8 mouse cellular contexts compared by ENCODE assay signal in genomic region chr7:28822993-28823903, GRCm38 (mm10). TPM values are rescaled to one million over a fixed set of nuclear protein-coding genes. Genes with fewer than 3 reads are reported as not detected.
DNase-seq lines count a peak whose midpoint lies in the region; ATAC-seq and TF ChIP-seq lines count a peak whose summit lies in the region.
"Had no signal": no experiment of that assay in that cellular context is flagged by ENCODE, and none has a peak within 500 bp of the region (broad histone marks: within the 10 kb centered on the region; RNA-seq: fewer than 3 reads in every experiment).

No protein-coding gene starts in this region.

- DNase-seq in hindbrain, embryonic 10.5 days (ENCODE audit: low spot score): peak; percentile 15
- DNase-seq in hindbrain, postnatal 0 days (ENCODE audit: low spot score): no peak
- peak; percentile 47 for DNase-seq in A20 (ENCODE audit: low read depth, low spot score)
- peak; percentile 69 for DNase-seq in R1 (ENCODE audit: low read depth, low spot score)
- DNase-seq in adrenal gland, adult 18-20 months (ENCODE audit: low spot score in 2 of 2): no peak
- no peak for DNase-seq in ovary, postnatal 36 days (ENCODE audit: low spot score)
- DNase-seq: cerebellum, adult 9-10 months had no signal

- H3K4me1 ChIP-seq in hindbrain, embryonic 10.5 days (replicated peaks): peaks cover 58% of the 10 kb centered on the region
- H3K4me1 ChIP-seq in hindbrain, postnatal 0 days (ENCODE audit: insufficient read depth, low read length): 0 out of 2 replicates have a peak, but pooled peaks cover 13% of the 10 kb centered on the region
- H3K4me1 ChIP-seq in kidney, embryonic 16.5 days (ENCODE audit: insufficient read depth, low read length): peaks cover 20% of the 10 kb centered on the region

- no peak overlapping the region for H3K4me2 ChIP-seq in hindbrain, postnatal 0 days (ENCODE audit: low read depth, low read length)
- H3K4me2 ChIP-seq in kidney, embryonic 16.5 days (replicated peaks; ENCODE audit: low read depth, low read length): no peak overlapping the region

- no peaks in the 10 kb centered on the region for H3K27me3 ChIP-seq in hindbrain, embryonic 10.5 days (ENCODE audit: insufficient read depth, poor library complexity, severe bottlenecking)
- no peaks in the 10 kb centered on the region for H3K27me3 ChIP-seq in hindbrain, postnatal 0 days (ENCODE audit: insufficient read depth, low read length)
- H3K27me3 ChIP-seq in kidney, embryonic 16.5 days (ENCODE audit: insufficient read depth, low read length): no peaks in the 10 kb centered on the region

- H3K36me3 ChIP-seq in hindbrain, embryonic 10.5 days: peaks cover 48% of the 10 kb centered on the region
- peaks cover 27% of the 10 kb centered on the region for H3K36me3 ChIP-seq in hindbrain, postnatal 0 days (ENCODE audit: insufficient read depth, low read length)
- H3K36me3 ChIP-seq in kidney, embryonic 16.5 days (ENCODE audit: insufficient read depth, low read length): peaks cover 43% of the 10 kb centered on the region

- TF ChIP-seq CTCF in hindbrain, postnatal 0 days (IDR thresholded peaks at IDR 0.05; ENCODE audit: low read depth): no peak

- H3K27ac ChIP-seq in hindbrain, embryonic 10.5 days: no peak overlapping the region
- H3K27ac ChIP-seq in hindbrain, postnatal 0 days: no peak overlapping the region
- H3K27ac ChIP-seq in kidney, embryonic 16.5 days (ENCODE audit: low read length): 0 out of 2 replicates have a peak overlapping the region, but pooled peaks have one; percentile 95

- no peak overlapping the region for H3K4me3 ChIP-seq in hindbrain, embryonic 10.5 days
- H3K4me3 ChIP-seq in hindbrain, postnatal 0 days (ENCODE audit: low read length): no peak overlapping the region
- H3K4me3 ChIP-seq in kidney, embryonic 16.5 days (ENCODE audit: low read length): no peak overlapping the region

- H3K9ac ChIP-seq in hindbrain, postnatal 0 days (replicated peaks; ENCODE audit: low read length): no peak overlapping the region
- H3K9ac ChIP-seq in kidney, embryonic 16.5 days (replicated peaks; ENCODE audit: low read length): no peak overlapping the region

- H3K9me3 ChIP-seq in hindbrain, embryonic 10.5 days: no peaks in the 10 kb centered on the region
- H3K9me3 ChIP-seq in hindbrain, postnatal 0 days (ENCODE audit: low read length): no peaks in the 10 kb centered on the region
- no peaks in the 10 kb centered on the region for H3K9me3 ChIP-seq in kidney, embryonic 16.5 days (ENCODE audit: low read length)

- WGBS in hindbrain, embryonic 10.5 days: 58% methylated on average over 10 of the region's 10 CpGs
- WGBS in hindbrain, postnatal 0 days: 58% methylated on average over 10 of the region's 10 CpGs
- 53% methylated on average over 10 of the region's 10 CpGs for WGBS in kidney, embryonic 16.5 days

- no peak for ATAC-seq in hindbrain, postnatal 0 days
- no peak for ATAC-seq in kidney, embryonic 16.5 days (ENCODE audit: low FRiP score, low TSS enrichment)

RNA-seq across cellular contexts. Expression of gene Ech1, which starts 1.8 kb away (rescaled TPM):
- 87.9 and 93.3 TPM in 2 replicates for polyA plus RNA-seq in hindbrain, embryonic 10.5 days (2016; fragmentation: Nextera tagmentation; extraction: Ambion mirVana)
- 95.5 and 131 TPM in 2 replicates for total RNA-seq in hindbrain, postnatal 0 days (2014; rRNA removed)
- polyA plus RNA-seq in hindbrain, postnatal 0 days (2015; fragmentation: Nextera tagmentation; extraction: Ambion mirVana): 122 and 127 TPM in 2 replicates
- 198 and 214 TPM in 2 replicates for polyA plus RNA-seq in kidney, embryonic 16.5 days (2015; fragmentation: Nextera tagmentation; extraction: Ambion mirVana)
- 100 to 1,000 TPM; 474 to 780 TPM for total RNA-seq in adrenal gland, adult 18-20 months (2021)

RNA-seq across cellular contexts. Expression of gene Lgals4, which starts 10.4 kb away (rescaled TPM):
- 3.9 and 4.0 TPM in 2 replicates for polyA plus RNA-seq in hindbrain, embryonic 10.5 days (2016; fragmentation: Nextera tagmentation; extraction: Ambion mirVana)
- total RNA-seq in hindbrain, postnatal 0 days (2014; rRNA removed): 0.47 and 8.4 TPM in 2 replicates
- polyA plus RNA-seq in hindbrain, postnatal 0 days (2015; fragmentation: Nextera tagmentation; extraction: Ambion mirVana): 5.0 and 5.8 TPM in 2 replicates
- polyA plus RNA-seq in kidney, embryonic 16.5 days (2015; fragmentation: Nextera tagmentation; extraction: Ambion mirVana): 10.8 and 12.8 TPM in 2 replicates
- 10 to 100 TPM; 10.3 to 14.0 TPM for total RNA-seq in adrenal gland, adult 18-20 months (2021)

RNA-seq across cellular contexts. Expression of gene Hnrnpl, which starts 14.9 kb away (rescaled TPM):
- polyA plus RNA-seq in hindbrain, embryonic 10.5 days (2016; fragmentation: Nextera tagmentation; extraction: Ambion mirVana): 312 TPM in 2 replicates
- 233 and 275 TPM in 2 replicates for total RNA-seq in hindbrain, postnatal 0 days (2014; rRNA removed)
- polyA plus RNA-seq in hindbrain, postnatal 0 days (2015; fragmentation: Nextera tagmentation; extraction: Ambion mirVana): 179 and 191 TPM in 2 replicates
- polyA plus RNA-seq in kidney, embryonic 16.5 days (2015; fragmentation: Nextera tagmentation; extraction: Ambion mirVana): 204 and 224 TPM in 2 replicates
- total RNA-seq in adrenal gland, adult 18-20 months (2021): 100 to 1,000 TPM; 327 to 346 TPM

RNA-seq across cellular contexts. Expression of gene Rinl, which starts 34.5 kb away (rescaled TPM):
- 4.0 TPM in 2 replicates for polyA plus RNA-seq in hindbrain, embryonic 10.5 days (2016; fragmentation: Nextera tagmentation; extraction: Ambion mirVana)
- total RNA-seq in hindbrain, postnatal 0 days (2014; rRNA removed): 1.2 TPM in 2 replicates
- 1.4 and 2.0 TPM in 2 replicates for polyA plus RNA-seq in hindbrain, postnatal 0 days (2015; fragmentation: Nextera tagmentation; extraction: Ambion mirVana)
- 7.0 and 7.7 TPM in 2 replicates for polyA plus RNA-seq in kidney, embryonic 16.5 days (2015; fragmentation: Nextera tagmentation; extraction: Ambion mirVana)
- 1 to 10 TPM; 2.6 to 3.2 TPM for total RNA-seq in adrenal gland, adult 18-20 months (2021)

RNA-seq across cellular contexts. Expression of gene Lgals7, which starts 40.4 kb away (rescaled TPM):
- 0.97 and 4.0 TPM in 2 replicates for polyA plus RNA-seq in hindbrain, embryonic 10.5 days (2016; fragmentation: Nextera tagmentation; extraction: Ambion mirVana)
- 1.1 TPM in 1 of 2 replicates, not detected in the other for total RNA-seq in hindbrain, postnatal 0 days (2014; rRNA removed)
- 3.7 and 5.0 TPM in 2 replicates for polyA plus RNA-seq in hindbrain, postnatal 0 days (2015; fragmentation: Nextera tagmentation; extraction: Ambion mirVana)
- polyA plus RNA-seq in kidney, embryonic 16.5 days (2015; fragmentation: Nextera tagmentation; extraction: Ambion mirVana): 1.3 and 2.3 TPM in 2 replicates
- under 1 TPM in 1 of 2 experiments, not detected in 1; 0.54 TPM for total RNA-seq in adrenal gland, adult 18-20 months (2021)

Comparison
In these comparisons a context has a peak if more than half of its experiments do, and no peak if none do; other contexts are left out.
1. DNase-seq: peak in hindbrain, embryonic 10.5 days (single experiment), A20 (single experiment) and R1 (single experiment); none in hindbrain, postnatal 0 days (single experiment), adrenal gland, adult 18-20 months (0 of 2) and ovary, postnatal 36 days (single experiment).